Mouse (Mus musculus) liver, embryonic 13.5 days (tissue): Measurements from ENCODE around the gene Nfyc. TPM values are rescaled to one million over a fixed set of nuclear protein-coding genes. Genes with fewer than 3 reads are reported as not detected.

ENCODE experiments used
- ATAC-seq: fragments of 200-750 bp; cut with Nextera tagmentation; 2 replicates; pipeline ENCODE4 v1.8.0; 2017; ENCODE audit warnings: low read depth, mild to moderate bottlenecking, moderate number of reproducible peaks, moderate library complexity
- DNase-seq: peaks from one replicate; pipeline ENCODE4 v3.0.0; 2022
- H3K27ac ChIP-seq: fragments of 300-500 bp; sonication (generic); 2 replicates; pipeline ENCODE4 v1.5.1; 2015; ENCODE audit warnings: moderate library complexity, mild to moderate bottlenecking, inconsistent platforms
- H3K27me3 ChIP-seq: fragments of 300-500 bp; sonication (generic); 2 replicates; pipeline ENCODE4 v1.6.1; 2015; ENCODE audit warnings: mild to moderate bottlenecking, inconsistent platforms
- H3K36me3 ChIP-seq: fragments of 300-500 bp; sonication (generic); 2 replicates; pipeline ENCODE4 v1.6.1; 2015; ENCODE audit warnings: mild to moderate bottlenecking, inconsistent platforms
- H3K4me1 ChIP-seq: fragments of 300-500 bp; sonication (generic); replicated peaks from 2 replicates; pipeline ENCODE4 v1.6.1; 2015; ENCODE audit warnings: inconsistent platforms
- H3K4me2 ChIP-seq: fragments of 300-500 bp; sonication (generic); 2 replicates; pipeline ENCODE4 v1.6.1; 2015; ENCODE audit warnings: inconsistent platforms, mild to moderate bottlenecking, moderate library complexity
- H3K4me3 ChIP-seq: fragments of 300-500 bp; sonication (generic); replicated peaks from 2 replicates; pipeline ENCODE4 v1.5.1; 2015; ENCODE audit warnings: mild to moderate bottlenecking, inconsistent platforms
- H3K9ac ChIP-seq: fragments of 300-500 bp; sonication (generic); 2 replicates; pipeline ENCODE4 v1.6.1; 2015; ENCODE audit warnings: mild to moderate bottlenecking, inconsistent platforms
- H3K9me3 ChIP-seq: fragments of 300-500 bp; sonication (generic); replicated peaks from 2 replicates; pipeline ENCODE4 v1.6.1; 2016; ENCODE audit warnings: inconsistent platforms
- WGBS: fragments of 180-500 bp; shearing (Covaris S2); methylation state at CpG from one replicate; pipeline ENCODE4 v1.1.7; 2015; ENCODE audit not compliant: insufficient replicate concordance; 5-methylcytosine and 5-hydroxymethylcytosine counted together
- polyA plus RNA-seq: library from polyadenylated mRNA; unstranded; fragments of >200 nt; fragmentation: Nextera tagmentation; extraction: Ambion mirVana; gene quantifications from 2 replicates; pipeline ENCODE4 v1.2.1, GENCODE M21; 2015

Gene Nfyc
- polyA plus RNA-seq, 1 experiment from 2014 or later, result 54.1 TPM

DNA sequence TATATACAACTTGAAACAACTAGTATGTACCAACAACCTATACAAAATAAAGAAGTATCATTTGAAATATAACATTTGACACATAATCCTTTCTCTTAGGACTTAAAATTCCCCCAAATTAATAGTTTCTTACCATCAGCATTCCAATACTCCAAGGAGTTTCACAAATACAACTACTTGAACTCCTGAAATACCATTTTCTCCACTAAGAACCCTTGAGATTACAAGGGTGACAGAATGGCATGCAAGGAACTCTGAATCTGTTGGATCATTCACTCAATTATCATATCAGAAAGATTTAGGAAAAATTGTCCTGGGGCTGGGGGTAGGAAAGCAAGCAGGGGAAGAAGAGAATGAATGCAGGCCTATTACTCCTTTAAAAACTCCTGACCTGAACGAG, 17.6 kb downstream of the Nfyc start:
- Histone ChIP-seq H3K9ac (peak overlapping the region; percentile 68; the same call in 1 of the 2 replicates), H3K4me3 (peak overlapping the region; percentile 60; the same call in 1 of the 2 replicates), H3K4me1 (peaks cover 54% of the 10 kb centered on the region), H3K4me2 (peak overlapping the region; percentile 73), H3K9me3 (no peaks in the 10 kb centered on the region), H3K36me3 (no peaks in the 10 kb centered on the region), H3K27me3 (no peaks in the 10 kb centered on the region), H3K27ac (peak overlapping the region; percentile 44; the same call in 1 of the 2 replicates)
- ATAC-seq (no peak), DNase-seq (no peak)
- 65% methylated on average over 1 of the region's 1 CpGs for WGBS

DNA sequence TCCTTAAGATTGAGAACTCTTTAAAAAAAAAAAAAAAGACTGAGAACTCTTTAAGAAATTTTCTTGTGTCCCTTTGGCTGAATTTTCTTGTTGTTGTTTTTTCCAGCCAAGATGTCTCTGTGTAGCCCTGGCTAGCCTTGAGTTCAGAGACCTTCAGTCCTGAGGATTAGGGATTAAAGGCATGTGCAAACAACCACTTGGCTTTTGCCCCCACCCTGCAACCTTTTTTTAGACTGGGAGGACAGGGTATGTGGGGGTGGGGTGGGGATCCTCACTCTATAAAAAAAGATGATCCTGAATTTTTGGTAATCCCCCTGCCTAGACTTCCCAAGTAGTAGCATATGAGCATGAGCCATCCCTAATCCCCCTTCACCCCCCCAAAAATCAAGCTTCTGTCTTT, 25.6 kb downstream of the Nfyc start:
- Histone ChIP-seq H3K9me3 (no peaks in the 10 kb centered on the region), H3K4me2 (peak overlapping the region; percentile 30), H3K4me3 (no peak overlapping the region), H3K27ac (peak overlapping the region; percentile 20; the same call in 1 of the 2 replicates), H3K27me3 (no peaks in the 10 kb centered on the region), H3K36me3 (no peaks in the 10 kb centered on the region), H3K9ac (no peak overlapping the region), H3K4me1 (peaks cover 22% of the 10 kb centered on the region)
- DNase-seq (no peak), ATAC-seq (peak; percentile 39; the same call in 1 of the 2 replicates)

DNA sequence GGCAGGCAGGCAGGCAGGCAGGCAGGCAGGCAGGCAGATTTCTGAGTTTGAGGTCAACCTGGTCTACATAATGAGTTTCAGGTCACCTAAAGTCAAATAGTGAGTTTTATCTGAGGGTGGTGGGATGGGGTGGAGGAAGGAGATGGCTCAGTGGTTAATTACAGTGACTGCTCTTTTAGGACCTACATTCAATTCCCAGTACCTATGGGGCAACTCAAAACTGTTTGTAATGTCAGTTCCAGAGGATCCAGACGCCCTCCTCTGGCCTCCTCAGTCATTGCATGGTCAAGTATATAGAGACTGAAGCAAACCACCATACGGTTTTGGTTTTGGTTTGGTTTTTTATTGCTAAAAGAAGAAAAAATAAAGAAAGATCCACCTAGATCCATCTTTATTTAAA, 29.9 kb downstream of the Nfyc start:
- H3K4me3 ChIP-seq, result no peak overlapping the region
- no peak overlapping the region for H3K9ac ChIP-seq
- no peak overlapping the region for H3K27ac ChIP-seq
- no peak for DNase-seq
- ATAC-seq, result no peak
- H3K27me3 ChIP-seq, result no peaks in the 10 kb centered on the region
- WGBS, result 27% methylated on average over 2 of the region's 2 CpGs
- H3K36me3 ChIP-seq, result no peaks in the 10 kb centered on the region
- H3K4me1 ChIP-seq, result peaks cover 21% of the 10 kb centered on the region
- H3K4me2 ChIP-seq, result no peak overlapping the region
- no peaks in the 10 kb centered on the region for H3K9me3 ChIP-seq

DNA sequence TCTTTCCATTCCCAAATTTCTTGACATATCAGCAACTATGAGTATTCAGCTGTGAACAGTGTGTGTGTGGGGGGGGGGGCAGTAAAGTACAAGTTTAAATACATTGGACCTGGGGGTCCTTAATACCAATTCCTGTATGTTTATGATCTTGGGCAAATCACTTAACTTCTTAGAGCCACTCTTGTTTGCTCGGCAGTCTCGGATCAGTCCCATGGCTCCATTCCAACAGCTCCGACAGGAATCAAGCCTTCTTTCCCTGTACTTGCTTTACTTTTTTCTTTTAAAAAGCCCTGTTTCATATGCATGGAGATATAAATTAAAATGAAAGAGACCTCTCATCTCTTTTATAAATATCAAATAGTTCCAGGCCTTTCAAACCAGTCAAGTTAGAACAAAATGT, 30.7 kb downstream of the Nfyc start:
- Histone ChIP-seq H3K4me3 (no peak overlapping the region), H3K36me3 (no peaks in the 10 kb centered on the region), H3K27me3 (no peaks in the 10 kb centered on the region), H3K4me2 (no peak overlapping the region), H3K9me3 (no peaks in the 10 kb centered on the region), H3K4me1 (peaks cover 23% of the 10 kb centered on the region), H3K9ac (no peak overlapping the region), H3K27ac (no peak overlapping the region)
- WGBS, result 95% methylated on average over 3 of the region's 3 CpGs
- DNase-seq, result no peak
- ATAC-seq, result no peak

DNA sequence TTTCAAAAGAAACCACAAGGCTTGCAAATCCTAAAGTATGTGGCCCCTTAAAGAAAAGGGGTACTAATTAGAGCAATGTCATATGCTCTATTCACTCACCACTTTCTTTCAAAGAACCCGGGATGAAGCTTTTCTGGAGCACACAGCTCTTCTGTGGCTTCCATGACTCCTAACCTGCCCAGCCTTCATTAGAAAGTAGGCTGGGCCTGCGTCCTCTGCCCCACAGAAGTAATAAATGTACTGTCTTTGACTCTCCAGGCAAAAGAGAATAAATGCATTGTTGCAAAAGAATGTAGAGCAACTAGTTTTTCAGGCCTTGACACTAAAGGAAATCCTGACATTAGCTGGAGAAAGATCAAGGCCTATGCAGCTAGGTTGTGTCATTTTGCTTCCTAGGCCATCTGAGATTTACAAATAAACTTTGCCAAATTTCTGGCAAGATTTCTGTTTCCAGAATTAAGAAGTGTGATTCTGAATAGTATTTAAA, 31.6 kb downstream of the Nfyc start:
- Histone ChIP-seq H3K27me3 (no peaks in the 10 kb centered on the region), H3K4me3 (no peak overlapping the region), H3K9ac (no peak overlapping the region), H3K9me3 (no peaks in the 10 kb centered on the region), H3K36me3 (no peaks in the 10 kb centered on the region), H3K27ac (no peak overlapping the region), H3K4me2 (no peak overlapping the region), H3K4me1 (peaks cover 21% of the 10 kb centered on the region)
- 70% methylated on average over 2 of the region's 2 CpGs for WGBS
- ATAC-seq, result no peak
- DNase-seq, result no peak

DNA sequence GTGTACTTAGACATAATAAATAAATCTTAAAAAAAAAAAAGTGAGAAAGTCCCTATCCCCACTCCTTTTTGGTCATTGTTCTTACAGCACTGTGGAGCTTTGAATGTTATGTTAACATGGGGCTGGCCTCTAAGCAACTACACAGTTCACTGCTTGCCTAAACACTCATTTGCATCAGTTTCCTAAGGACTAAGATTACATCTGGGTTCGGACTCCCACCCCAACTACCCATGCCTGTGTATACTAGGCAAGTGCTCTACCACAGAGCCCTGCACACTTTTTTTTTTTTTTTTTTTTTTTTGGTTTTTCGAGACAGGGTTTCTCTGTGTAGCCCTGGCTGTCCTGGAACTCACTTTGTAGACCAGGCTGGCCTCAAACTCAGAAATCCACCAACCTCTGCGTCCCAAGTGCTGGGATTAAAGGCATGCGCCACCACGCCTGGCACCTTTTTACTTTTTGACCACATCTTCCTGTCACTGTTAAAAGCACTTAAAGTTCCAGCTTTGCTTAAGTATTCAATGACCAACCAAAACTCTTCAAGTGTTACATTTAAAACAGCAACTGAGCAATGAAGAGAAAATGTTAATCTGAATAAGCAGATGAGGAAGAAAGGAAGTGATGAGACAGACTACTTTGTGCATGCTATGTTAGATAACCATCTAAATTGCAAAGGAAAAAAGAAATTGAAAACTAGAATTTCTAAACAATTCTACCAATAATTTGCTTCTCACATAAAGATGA, 33.2 kb downstream of the Nfyc start:
- Histone ChIP-seq H3K36me3 (no peaks in the 10 kb centered on the region), H3K9me3 (no peaks in the 10 kb centered on the region), H3K27me3 (no peaks in the 10 kb centered on the region), H3K9ac (no peak overlapping the region), H3K4me1 (peaks cover 21% of the 10 kb centered on the region), H3K4me3 (no peak overlapping the region), H3K27ac (no peak overlapping the region), H3K4me2 (no peak overlapping the region)
- ATAC-seq (no peak), DNase-seq (no peak)
- WGBS, result 67% methylated on average over 5 of the region's 5 CpGs

DNA sequence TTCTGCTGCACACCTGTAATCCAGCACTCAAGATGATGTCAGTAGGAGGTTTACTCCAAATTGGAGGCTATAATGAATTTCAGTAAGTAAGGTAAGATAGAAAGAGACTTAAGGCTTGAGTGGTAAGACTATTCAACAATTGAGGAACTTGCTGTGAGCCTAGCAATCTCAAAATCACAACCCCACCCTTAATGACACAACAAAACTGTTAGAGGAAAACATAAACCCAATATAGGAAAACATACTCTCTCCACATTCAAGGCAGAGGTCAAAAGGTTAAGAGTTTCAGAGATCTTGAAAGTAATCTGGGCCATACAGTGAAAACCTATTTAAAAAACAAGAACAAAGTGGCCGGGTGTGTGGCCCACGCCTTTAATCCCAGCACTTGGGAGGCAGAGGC, 34.7 kb downstream of the Nfyc start:
- Histone ChIP-seq H3K4me2 (no peak overlapping the region), H3K4me1 (peaks cover 16% of the 10 kb centered on the region), H3K9me3 (no peaks in the 10 kb centered on the region), H3K27ac (no peak overlapping the region), H3K36me3 (no peaks in the 10 kb centered on the region), H3K9ac (no peak overlapping the region), H3K4me3 (no peak overlapping the region), H3K27me3 (no peaks in the 10 kb centered on the region)
- 69% methylated on average over 2 of the region's 2 CpGs for WGBS
- no peak for ATAC-seq
- no peak for DNase-seq

DNA sequence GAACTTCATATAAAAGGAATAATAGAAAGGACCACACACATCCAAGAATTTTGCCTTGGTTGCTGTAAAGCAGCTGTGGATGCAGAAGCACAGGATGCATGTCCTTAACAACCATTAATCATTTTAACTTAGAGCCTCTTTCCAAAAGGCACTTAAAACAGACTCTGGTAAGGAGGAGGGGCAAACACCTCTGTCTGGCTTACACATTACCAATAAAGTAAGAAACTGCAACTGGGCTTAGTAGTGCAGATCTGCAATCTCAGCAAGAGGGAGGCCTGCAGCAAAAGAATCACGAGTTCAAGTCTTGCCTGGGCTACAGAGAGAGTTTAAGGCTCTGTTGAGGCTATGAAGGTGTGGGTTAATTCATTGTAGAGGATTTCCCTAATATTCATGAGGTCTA, 35.7 kb downstream of the Nfyc start:
- no peak for ATAC-seq

DNA sequence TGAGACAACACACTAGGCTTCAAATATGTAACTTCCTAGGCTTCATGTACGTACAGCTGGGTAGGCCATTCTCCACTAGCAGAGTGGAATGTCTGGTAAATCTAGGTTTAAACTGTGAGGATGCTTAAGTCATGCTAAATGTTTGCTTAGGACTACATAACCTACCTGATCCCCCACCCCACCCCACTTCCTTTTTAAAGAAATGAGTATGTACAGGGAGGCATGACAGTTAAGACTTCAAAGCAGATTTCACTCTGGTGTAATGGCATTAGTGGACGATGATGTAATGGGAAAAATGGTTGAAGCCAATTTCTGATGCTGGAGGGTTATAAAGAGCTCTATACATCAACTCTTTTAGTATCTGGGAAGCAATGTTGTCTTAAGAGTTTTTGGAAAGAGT, 38.5 kb downstream of the Nfyc start:
- 85% methylated on average over 2 of the region's 2 CpGs for WGBS

More for the DNA sequence above, 35.7 kb downstream of the Nfyc start:
- Histone ChIP-seq H3K36me3 (no peaks in the 10 kb centered on the region), H3K9ac (no peak overlapping the region), H3K4me1 (peaks cover 16% of the 10 kb centered on the region), H3K4me2 (no peak overlapping the region), H3K27ac (no peak overlapping the region), H3K27me3 (no peaks in the 10 kb centered on the region), H3K9me3 (no peaks in the 10 kb centered on the region), H3K4me3 (no peak overlapping the region)
- no peak for DNase-seq
- WGBS, result 80% methylated on average over 1 of the region's 1 CpGs

DNA sequence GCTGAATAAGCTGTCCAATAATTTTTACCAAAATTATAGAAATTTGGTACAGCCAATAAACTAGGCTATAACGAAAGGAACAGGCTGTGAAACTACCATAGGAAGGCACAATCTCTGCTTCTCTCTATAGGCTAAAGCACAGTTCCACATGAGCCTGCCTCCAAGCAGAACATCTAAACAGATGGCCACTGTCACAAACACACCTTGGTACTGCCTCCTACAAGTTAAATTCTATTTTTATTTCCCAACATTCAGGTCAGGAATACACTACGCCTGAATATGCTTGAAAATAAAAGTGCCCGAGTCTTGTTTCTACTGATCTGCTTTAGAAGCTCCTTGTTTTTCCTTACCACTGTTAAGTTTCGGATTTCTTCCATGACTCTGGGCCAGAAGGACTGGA, 41.3 kb downstream of the Nfyc start:
- H3K27me3 ChIP-seq, result no peaks in the 10 kb centered on the region
- H3K36me3 ChIP-seq, result peaks cover 47% of the 10 kb centered on the region
- no peak overlapping the region for H3K27ac ChIP-seq
- ATAC-seq, result no peak
- no peak overlapping the region for H3K9ac ChIP-seq
- WGBS, result 86% methylated on average over 4 of the region's 4 CpGs
- no peak overlapping the region for H3K4me3 ChIP-seq
- no peaks in the 10 kb centered on the region for H3K9me3 ChIP-seq
- H3K4me2 ChIP-seq, result no peak overlapping the region
- H3K4me1 ChIP-seq, result 0 out of 2 replicates have a peak, but pooled peaks cover 4% of the 10 kb centered on the region
- no peak for DNase-seq

More for the DNA sequence above, 38.5 kb downstream of the Nfyc start:
- Histone ChIP-seq H3K4me2 (no peak overlapping the region), H3K9me3 (no peaks in the 10 kb centered on the region), H3K36me3 (peaks cover 25% of the 10 kb centered on the region), H3K9ac (no peak overlapping the region), H3K4me3 (no peak overlapping the region), H3K27me3 (no peaks in the 10 kb centered on the region), H3K4me1 (peaks cover 12% of the 10 kb centered on the region), H3K27ac (no peak overlapping the region)
- DNase-seq (no peak), ATAC-seq (no peak)

DNA sequence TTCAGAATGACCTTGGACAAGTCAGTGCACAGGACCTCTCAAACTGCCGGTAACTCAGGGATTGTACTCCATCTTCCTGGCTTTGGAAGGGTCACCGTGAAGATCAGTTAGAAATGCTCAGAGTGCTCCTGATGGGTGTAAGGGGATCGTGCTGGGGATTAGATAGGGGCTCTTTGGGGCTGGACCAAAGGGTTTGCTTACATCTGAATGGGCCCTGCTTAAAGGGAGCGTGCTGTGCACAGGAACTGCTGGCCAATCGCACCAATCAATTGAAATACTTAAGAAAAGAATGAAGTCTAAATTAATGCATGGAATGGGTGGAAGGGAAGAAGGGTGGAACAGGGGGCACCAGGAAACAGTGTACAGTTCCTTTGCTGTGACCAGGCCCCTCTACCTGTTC, 75.6 kb downstream of the Nfyc start:
- Histone ChIP-seq H3K4me3 (no peak overlapping the region), H3K9ac (no peak overlapping the region), H3K9me3 (no peaks in the 10 kb centered on the region), H3K36me3 (peaks cover 37% of the 10 kb centered on the region), H3K27me3 (peaks cover 21% of the 10 kb centered on the region), H3K4me1 (no peaks in the 10 kb centered on the region), H3K27ac (no peak overlapping the region), H3K4me2 (no peak overlapping the region)
- WGBS, result 73% methylated on average over 5 of the region's 5 CpGs
- no peak for DNase-seq
- no peak for ATAC-seq

DNA sequence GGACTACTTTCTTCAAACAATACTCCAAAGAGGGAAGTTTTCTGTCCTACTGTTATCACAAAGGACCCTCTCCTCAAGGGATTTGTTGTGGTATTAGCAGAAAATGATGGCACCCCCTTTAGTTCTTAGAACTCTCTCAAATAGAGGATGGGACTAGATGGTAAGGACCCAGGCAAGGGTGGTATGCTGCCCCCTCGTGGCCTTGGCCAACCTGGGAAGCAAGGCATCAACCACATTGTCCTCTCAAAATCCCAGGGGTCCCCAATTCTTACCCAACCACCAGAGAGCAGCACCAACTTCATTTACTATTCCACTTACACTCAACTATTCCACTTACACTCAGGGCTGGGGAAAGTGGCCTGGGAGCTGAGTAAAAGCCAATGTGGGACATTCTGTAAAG, 76.1 kb downstream of the Nfyc start:
- no peak overlapping the region for H3K27ac ChIP-seq
- H3K9ac ChIP-seq, result no peak overlapping the region
- no peak overlapping the region for H3K4me3 ChIP-seq
- DNase-seq, result peak; percentile 40
- peaks cover 32% of the 10 kb centered on the region for H3K36me3 ChIP-seq
- H3K4me1 ChIP-seq, result no peaks in the 10 kb centered on the region
- no peak for ATAC-seq
- WGBS, result 4% methylated on average over 1 of the region's 1 CpGs
- H3K27me3 ChIP-seq, result peaks cover 26% of the 10 kb centered on the region
- no peak overlapping the region for H3K4me2 ChIP-seq
- no peaks in the 10 kb centered on the region for H3K9me3 ChIP-seq
